Mouse (Mus musculus): Measurements from ENCODE around the gene Lpar3.

Gene Lpar3

GRCm38 (mm10) chr3:146220776-146221486, at the start of gene Lpar3:
Gene Lpar3, plus strand, starts transcription at chr3:146220963.
- no peak for TF ChIP-seq GATA4 (IDR thresholded peaks at IDR 0.05; ENCODE audit: insufficient replicate concordance, low read length)

GRCm38 (mm10) chr3:146173030-146173429, 47.7 kb upstream of the Lpar3 start:
- no peak for TF ChIP-seq GATA4 (IDR thresholded peaks at IDR 0.05; ENCODE audit: insufficient replicate concordance, low read length)

GRCm38 (mm10) chr3:146174215-146174614, 46.5 kb upstream of the Lpar3 start:
- no peak for TF ChIP-seq GATA4 (IDR thresholded peaks at IDR 0.05; ENCODE audit: insufficient replicate concordance, low read length)

- TF ChIP-seq GATA4 (IDR thresholded peaks at IDR 0.05; ENCODE audit: insufficient replicate concordance, low read length) = no peak
Observed at GRCm38 (mm10) chr3:146177295-146177694, 43.5 kb upstream of the Lpar3 start.

- no peak for TF ChIP-seq GATA4 (IDR thresholded peaks at IDR 0.05; ENCODE audit: insufficient replicate concordance, low read length)
Observed at GRCm38 (mm10) chr3:146177748-146178582, 42.8 kb upstream of the Lpar3 start.

- no peak for TF ChIP-seq GATA4 (IDR thresholded peaks at IDR 0.05; ENCODE audit: insufficient replicate concordance, low read length)
Observed at GRCm38 (mm10) chr3:146180341-146180740, 40.4 kb upstream of the Lpar3 start.

- TF ChIP-seq GATA4 (IDR thresholded peaks at IDR 0.05; ENCODE audit: insufficient replicate concordance, low read length) = no peak
Observed at GRCm38 (mm10) chr3:146180986-146181385, 39.8 kb upstream of the Lpar3 start.

GRCm38 (mm10) chr3:146184992-146185657, 35.6 kb upstream of the Lpar3 start:
- no peak for TF ChIP-seq GATA4 (IDR thresholded peaks at IDR 0.05; ENCODE audit: insufficient replicate concordance, low read length)

GRCm38 (mm10) chr3:146186033-146186432, 34.7 kb upstream of the Lpar3 start:
- TF ChIP-seq GATA4 (IDR thresholded peaks at IDR 0.05; ENCODE audit: insufficient replicate concordance, low read length) = no peak

GRCm38 (mm10) chr3:146189933-146190332, 30.8 kb upstream of the Lpar3 start:
- no peak for TF ChIP-seq GATA4 (IDR thresholded peaks at IDR 0.05; ENCODE audit: insufficient replicate concordance, low read length)

- TF ChIP-seq GATA4 (IDR thresholded peaks at IDR 0.05; ENCODE audit: insufficient replicate concordance, low read length) = no peak
Observed at GRCm38 (mm10) chr3:146192507-146192906, 28.3 kb upstream of the Lpar3 start.

- TF ChIP-seq GATA4 (IDR thresholded peaks at IDR 0.05; ENCODE audit: insufficient replicate concordance, low read length) = no peak
Observed at GRCm38 (mm10) chr3:146195153-146195552, 25.6 kb upstream of the Lpar3 start.

GRCm38 (mm10) chr3:146196301-146196700, 24.5 kb upstream of the Lpar3 start:
- TF ChIP-seq GATA4 (IDR thresholded peaks at IDR 0.05; ENCODE audit: insufficient replicate concordance, low read length) = no peak

GRCm38 (mm10) chr3:146196780-146197743, 23.7 kb upstream of the Lpar3 start:
- TF ChIP-seq GATA4 (IDR thresholded peaks at IDR 0.05; ENCODE audit: insufficient replicate concordance, low read length) = no peak

GRCm38 (mm10) chr3:146197785-146198184, 23.0 kb upstream of the Lpar3 start:
- no peak for TF ChIP-seq GATA4 (IDR thresholded peaks at IDR 0.05; ENCODE audit: insufficient replicate concordance, low read length)

All from liver, adult (tissue).